Mouse (Mus musculus): ENCODE results near the gene Adra1d. TPM values are rescaled to one million over a fixed set of nuclear protein-coding genes. Genes with fewer than 3 reads are reported as not detected.

Gene Adra1d
- polyA plus RNA-seq, 1 experiment = not detected

GRCm38 (mm10) chr2:131513477-131513876, 48.6 kb downstream of the Adra1d start:
- no peak for TF ChIP-seq GATA1 (IDR thresholded peaks at IDR 0.05; ENCODE audit: low read length)

- no peak for TF ChIP-seq GATA1 (IDR thresholded peaks at IDR 0.05; ENCODE audit: low read length)
These were observed 51.6 kb downstream of the Adra1d start for GRCm38 (mm10) chr2:131510531-131510930.

GRCm38 (mm10) chr2:131509671-131510313, 52.3 kb downstream of the Adra1d start:
- no peak for TF ChIP-seq GATA1 (IDR thresholded peaks at IDR 0.05; ENCODE audit: low read length)

- no peak for TF ChIP-seq GATA1 (IDR thresholded peaks at IDR 0.05; ENCODE audit: low read length)
These were observed 53.6 kb downstream of the Adra1d start for GRCm38 (mm10) chr2:131508501-131508900.

GRCm38 (mm10) chr2:131506358-131506757, 55.7 kb downstream of the Adra1d start:
- no peak for TF ChIP-seq GATA1 (IDR thresholded peaks at IDR 0.05; ENCODE audit: low read length)

- no peak for TF ChIP-seq GATA1 (IDR thresholded peaks at IDR 0.05; ENCODE audit: low read length)
These were observed 56.7 kb downstream of the Adra1d start for GRCm38 (mm10) chr2:131505431-131505830.

GRCm38 (mm10) chr2:131502561-131502960, 59.5 kb downstream of the Adra1d start:
- TF ChIP-seq GATA1 (IDR thresholded peaks at IDR 0.05; ENCODE audit: low read length) = no peak

- no peak for TF ChIP-seq GATA1 (IDR thresholded peaks at IDR 0.05; ENCODE audit: low read length)
These were observed 60.2 kb downstream of the Adra1d start for GRCm38 (mm10) chr2:131501886-131502285.

GRCm38 (mm10) chr2:131499290-131499845, 62.7 kb downstream of the Adra1d start:
- TF ChIP-seq GATA1 (IDR thresholded peaks at IDR 0.05; ENCODE audit: low read length) = no peak

GRCm38 (mm10) chr2:131498219-131498618, 63.9 kb downstream of the Adra1d start:
- TF ChIP-seq GATA1 (IDR thresholded peaks at IDR 0.05; ENCODE audit: low read length) = no peak

GRCm38 (mm10) chr2:131497224-131497856, 64.7 kb downstream of the Adra1d start:
- TF ChIP-seq GATA1 (IDR thresholded peaks at IDR 0.05; ENCODE audit: low read length) = no peak

GRCm38 (mm10) chr2:131496125-131496820, 65.8 kb downstream of the Adra1d start:
- TF ChIP-seq GATA1 (IDR thresholded peaks at IDR 0.05; ENCODE audit: low read length) = no peak

Other genes with a start within 250 kb of the Adra1d start
- 0.77 and 0.82 TPM in 2 replicates for gene Rnf24, start 209.4 kb downstream of the Adra1d start, polyA plus RNA-seq (2012)
- 0.03 TPM in 1 of 2 replicates, not detected in the other for gene Smox, start 70.8 kb downstream of the Adra1d start, polyA plus RNA-seq (2012)

All from G1E-ER4 (cell line).